Mouse (Mus musculus) stomach, postnatal 0 days (tissue): ENCODE measurements around the gene Prkaa1. TPM values are rescaled to one million over a fixed set of nuclear protein-coding genes. Genes with fewer than 3 reads are reported as not detected.
A peak's percentile ranks its signal among the peaks of the same experiment; 100 is the strongest.

Source experiments
- ATAC-seq: fragments of 200-750 bp; cut with Nextera tagmentation; 2 replicates; pipeline ENCODE4 v1.8.0; 2017; ENCODE audit not compliant: low FRiP score, low TSS enrichment
- DNase-seq: peaks from one replicate; pipeline ENCODE4 v3.0.0-alpha.2; 2016; ENCODE audit warnings: low spot score
- H3K27ac ChIP-seq: fragments of 300-500 bp; sonication (generic); replicated peaks from 2 replicates; pipeline ENCODE4 v1.5.1; 2014; ENCODE audit warnings: mild to moderate bottlenecking, control low read depth
- H3K27me3 ChIP-seq: fragments of 300-500 bp; sonication (generic); 2 replicates; pipeline ENCODE4 v1.6.1; 2014; ENCODE audit warnings: low read length; ENCODE audit not compliant: control insufficient read depth, insufficient read depth
- H3K36me3 ChIP-seq: fragments of 300-500 bp; sonication (generic); 2 replicates; pipeline ENCODE4 v1.6.1; 2014; ENCODE audit warnings: low read length, mixed read lengths; ENCODE audit not compliant: control insufficient read depth, insufficient read depth
- H3K4me1 ChIP-seq: fragments of 300-500 bp; sonication (generic); replicated peaks from 2 replicates; pipeline ENCODE4 v1.6.1; 2014; ENCODE audit warnings: antibody characterized with exemption; ENCODE audit not compliant: control insufficient read depth, insufficient read depth
- H3K4me2 ChIP-seq: fragments of 300-500 bp; sonication (generic); replicated peaks from 2 replicates; pipeline ENCODE4 v1.6.1; 2014; ENCODE audit warnings: low read depth, mild to moderate bottlenecking, control low read depth, moderate library complexity
- H3K4me3 ChIP-seq: fragments of 300-500 bp; sonication (generic); 2 replicates; pipeline ENCODE4 v1.5.1; 2014; ENCODE audit warnings: low read depth, low read length, control low read depth
- H3K9ac ChIP-seq: fragments of 300-500 bp; sonication (generic); 2 replicates; pipeline ENCODE4 v1.6.1; 2014; ENCODE audit warnings: mild to moderate bottlenecking, low read length, control low read depth, mixed read lengths
- H3K9me3 ChIP-seq: fragments of 300-500 bp; sonication (generic); 2 replicates; pipeline ENCODE4 v1.6.1; 2016; ENCODE audit warnings: low read length; ENCODE audit not compliant: control insufficient read depth
- CTCF ChIP-seq: IDR thresholded peaks from 2 replicates; pipeline ENCODE4 v1.5.1; 2016; ENCODE audit warnings: antibody characterized with exemption, low read depth, mild to moderate bottlenecking, moderate library complexity
- EP300 ChIP-seq: optimal IDR thresholded peaks from 2 replicates; pipeline ENCODE3; 2016; ENCODE audit warnings: antibody characterized with exemption
- whole genome bisulfite sequencing: fragments of 180-500 bp; shearing (Covaris S2); extraction: QIAGEN DNeasy Blood & Tissue Kit; methylation state at CpG from one replicate; pipeline ENCODE4 v1.1.7; 2014; 5-methylcytosine and 5-hydroxymethylcytosine counted together
- polyA plus RNA-seq: library from polyadenylated mRNA; unstranded; fragments of >200 nt; fragmentation: Nextera tagmentation; extraction: Ambion mirVana; gene quantifications from 2 replicates; pipeline ENCODE4 v1.2.1, GENCODE M21; 2015

Prkaa1 gene
- polyA plus RNA-seq, 1 experiment from 2014 or later = 13.7 TPM

DNA sequence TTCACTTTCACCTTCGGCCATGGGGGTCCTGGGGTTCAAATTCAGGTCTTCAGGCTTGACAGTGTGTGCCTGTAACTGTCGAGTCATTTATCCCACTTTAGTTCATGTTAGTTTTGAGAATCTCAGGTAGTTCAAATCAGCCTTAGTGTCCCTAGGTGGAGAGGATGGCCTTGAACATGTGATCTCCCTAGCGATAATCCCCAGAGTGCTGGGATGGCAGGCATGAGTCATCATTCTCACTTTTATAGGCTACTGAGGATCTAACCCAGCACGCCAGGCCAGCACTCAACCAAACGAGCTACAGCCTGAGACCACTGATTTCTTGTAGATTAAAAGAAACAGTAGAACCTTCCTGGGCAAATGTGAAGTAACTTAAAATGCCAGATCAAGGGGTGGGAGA, 1.6 kb upstream of the Prkaa1 start:
- no peak overlapping the region for H3K4me3 ChIP-seq
- H3K4me2 ChIP-seq = no peak overlapping the region
- no peaks in the 10 kb centered on the region for H3K27me3 ChIP-seq
- no peak overlapping the region for H3K9ac ChIP-seq
- no peak for TF ChIP-seq CTCF
- TF ChIP-seq EP300 = no peak
- ATAC-seq (no peak), DNase-seq (no peak)
- no peak overlapping the region for H3K27ac ChIP-seq
- 62% methylated on average over 5 of the region's 5 CpGs for WGBS
- no peaks in the 10 kb centered on the region for H3K4me1 ChIP-seq
- H3K9me3 ChIP-seq = no peaks in the 10 kb centered on the region
- no peaks in the 10 kb centered on the region for H3K36me3 ChIP-seq

DNA sequence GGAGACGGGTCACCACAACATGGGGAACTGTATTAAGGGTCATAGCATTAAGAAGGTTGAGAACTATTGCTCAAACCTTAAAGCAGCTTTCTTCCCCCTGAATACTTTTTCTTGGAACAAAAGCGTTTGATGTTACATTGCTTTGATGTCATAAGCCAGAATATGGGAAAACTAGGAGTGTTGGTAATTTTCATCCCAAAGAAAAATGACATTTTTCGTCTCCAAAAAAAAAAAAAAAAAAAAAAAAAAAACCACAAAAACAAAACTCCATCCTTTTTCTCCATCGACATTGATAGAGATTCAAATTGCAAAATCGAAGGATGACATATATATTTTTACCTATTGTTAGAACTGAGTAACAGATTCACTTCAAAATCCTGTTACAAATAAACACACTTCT, 947 bp upstream of the Prkaa1 start:
- WGBS = 53% methylated on average over 5 of the region's 5 CpGs
- DNase-seq (no peak), ATAC-seq (no peak)
- Histone ChIP-seq H3K4me3 (no peak overlapping the region), H3K4me2 (no peak overlapping the region), H3K9me3 (no peaks in the 10 kb centered on the region), H3K27ac (no peak overlapping the region), H3K9ac (no peak overlapping the region), H3K4me1 (no peaks in the 10 kb centered on the region), H3K27me3 (no peaks in the 10 kb centered on the region), H3K36me3 (no peaks in the 10 kb centered on the region)
- TF ChIP-seq CTCF = no peak
- no peak for TF ChIP-seq EP300

GRCm38 (mm10) chr15:5144021-5144778, 539 bp downstream of the Prkaa1 start:
- Histone ChIP-seq H3K4me1 (0 out of 2 replicates have a peak, but pooled peaks cover 4% of the 10 kb centered on the region), H3K27ac (peak overlapping the region; percentile 90), H3K27me3 (no peaks in the 10 kb centered on the region), H3K4me2 (peak overlapping the region; percentile 64), H3K36me3 (no peaks in the 10 kb centered on the region), H3K9ac (peak overlapping the region; percentile 89), H3K9me3 (no peaks in the 10 kb centered on the region), H3K4me3 (peak overlapping the region; percentile 99)
- DNase-seq = peak; percentile 64
- peak; percentile 80 for ATAC-seq
- WGBS = 1% methylated on average over 54 of the region's 61 CpGs
- TF ChIP-seq EP300 = no peak
- peak; percentile 47; the same call in 1 of the 2 replicates for TF ChIP-seq CTCF

DNA sequence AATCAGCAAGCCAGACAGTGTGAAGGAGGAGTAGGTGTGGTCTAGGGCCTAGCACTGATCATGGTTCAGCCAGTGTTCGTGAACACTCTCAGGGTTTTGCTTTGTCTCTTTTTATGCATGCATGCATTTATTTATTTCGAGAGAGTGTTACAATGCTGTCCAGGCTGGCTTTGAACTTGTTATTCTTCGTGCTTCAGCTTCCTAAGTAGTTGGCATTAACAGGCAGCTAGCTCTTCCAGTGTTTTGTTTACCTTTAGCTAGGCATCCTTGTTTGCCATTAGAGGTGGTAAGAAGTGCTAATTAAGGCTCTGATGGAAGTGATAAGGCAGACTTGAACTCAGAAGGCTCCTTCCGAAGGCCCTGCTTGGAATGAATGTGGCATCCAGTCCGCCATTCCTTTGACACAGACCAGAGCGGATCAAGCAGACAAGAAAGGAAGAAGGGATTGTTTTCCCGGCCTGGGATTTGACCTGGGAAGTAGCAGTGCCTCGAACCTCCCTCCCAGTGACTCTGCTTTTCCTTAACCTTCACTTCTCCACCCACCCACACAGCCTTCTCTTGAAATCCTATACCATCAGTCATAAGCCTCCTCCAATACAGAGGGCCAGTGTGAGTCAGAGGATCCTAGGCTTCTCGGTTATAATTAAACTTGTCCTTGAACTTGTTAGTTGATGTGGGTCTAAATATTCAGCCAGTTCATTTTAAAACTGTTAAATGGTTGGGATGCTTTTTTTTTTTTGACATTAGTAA, 1.7 kb downstream of the Prkaa1 start:
- Histone ChIP-seq H3K4me3 (no peak overlapping the region), H3K9me3 (no peaks in the 10 kb centered on the region), H3K27ac (no peak overlapping the region), H3K9ac (no peak overlapping the region), H3K36me3 (no peaks in the 10 kb centered on the region), H3K4me2 (peak overlapping the region; percentile 27; the same call in 1 of the 2 replicates), H3K4me1 (0 out of 2 replicates have a peak, but pooled peaks cover 4% of the 10 kb centered on the region), H3K27me3 (no peaks in the 10 kb centered on the region)
- no peak for TF ChIP-seq EP300
- TF ChIP-seq CTCF = no peak
- ATAC-seq (no peak), DNase-seq (no peak)
- 41% methylated on average over 9 of the region's 9 CpGs for WGBS

DNA sequence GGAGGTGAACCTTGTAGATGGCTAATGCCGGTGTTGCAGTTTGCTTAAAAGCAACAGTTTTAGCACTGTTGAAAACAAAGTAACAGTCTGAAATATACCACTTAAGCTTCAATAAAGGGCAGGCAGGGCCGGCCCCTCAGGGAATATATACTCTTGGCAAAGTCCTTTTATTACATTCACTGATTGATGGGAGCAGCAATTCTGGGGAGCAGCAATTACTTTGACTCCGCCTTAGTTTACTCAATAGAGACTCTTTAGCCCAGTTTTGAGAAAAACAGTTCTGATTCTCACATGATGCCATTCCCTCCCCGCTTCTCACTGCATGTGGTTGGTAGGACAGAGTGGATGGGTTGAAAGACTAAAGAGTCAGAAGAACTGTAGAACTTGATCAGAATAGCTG, 5.5 kb downstream of the Prkaa1 start:
- DNase-seq (no peak), ATAC-seq (no peak)
- Histone ChIP-seq H3K27ac (no peak overlapping the region), H3K4me3 (no peak overlapping the region), H3K36me3 (no peaks in the 10 kb centered on the region), H3K27me3 (no peaks in the 10 kb centered on the region), H3K4me1 (0 out of 2 replicates have a peak, but pooled peaks cover 4% of the 10 kb centered on the region), H3K9ac (no peak overlapping the region), H3K9me3 (no peaks in the 10 kb centered on the region), H3K4me2 (no peak overlapping the region)
- 50% methylated on average over 4 of the region's 4 CpGs for WGBS
- no peak for TF ChIP-seq CTCF
- no peak for TF ChIP-seq EP300

DNA sequence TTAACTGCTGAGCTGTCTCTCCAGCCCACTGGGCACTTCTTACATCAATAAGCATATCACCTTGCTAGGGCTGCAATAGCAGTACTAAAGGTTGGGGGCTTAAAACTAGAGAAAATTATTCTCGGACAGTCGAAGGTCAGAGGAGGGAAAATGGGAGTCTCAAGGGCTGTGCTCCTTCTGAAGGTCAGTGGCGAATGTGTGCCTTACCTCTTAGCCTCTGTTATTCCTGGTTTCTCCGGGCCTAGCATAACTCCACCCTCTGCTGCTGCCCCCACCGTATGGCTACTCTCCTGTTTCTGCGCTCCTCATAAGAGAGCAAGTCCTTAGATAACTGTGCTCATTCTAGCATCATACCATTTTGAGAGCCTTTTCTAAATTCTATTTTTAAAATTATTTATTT, 8.5 kb downstream of the Prkaa1 start:
- WGBS = 96% methylated on average over 6 of the region's 6 CpGs
- ATAC-seq (no peak), DNase-seq (no peak)
- no peak for TF ChIP-seq CTCF
- no peak for TF ChIP-seq EP300
- no peak overlapping the region for H3K4me2 ChIP-seq
- no peaks in the 10 kb centered on the region for H3K36me3 ChIP-seq
- H3K9me3 ChIP-seq = no peaks in the 10 kb centered on the region
- H3K4me1 ChIP-seq = 0 out of 2 replicates have a peak, but pooled peaks cover 4% of the 10 kb centered on the region
- no peak overlapping the region for H3K4me3 ChIP-seq
- H3K27ac ChIP-seq = no peak overlapping the region
- H3K27me3 ChIP-seq = no peaks in the 10 kb centered on the region
- H3K9ac ChIP-seq = no peak overlapping the region
